In genomic region chr3:28721838-28722237, GRCm38 (mm10) we compare ENCODE assay signal across 14 mouse cellular contexts. TPM values are rescaled to one million over a fixed set of nuclear protein-coding genes. Genes with fewer than 3 reads are reported as not detected.
DNase-seq lines count a peak whose midpoint lies in the region; ATAC-seq and TF ChIP-seq lines count a peak whose summit lies in the region.
"Had no signal": no experiment of that assay in that cellular context is flagged by ENCODE, and none has a peak within 500 bp of the region (broad histone marks: within the 10 kb centered on the region; RNA-seq: fewer than 3 reads in every experiment).

No protein-coding gene starts in this region.

- H3K36me3 ChIP-seq in C2C12 (ENCODE audit: control insufficient read depth, insufficient read depth): no peaks in the 10 kb centered on the region
- no peaks in the 10 kb centered on the region for H3K36me3 ChIP-seq in kidney, embryonic 16.5 days (ENCODE audit: insufficient read depth, low read length)
- H3K36me3 ChIP-seq in lung, embryonic 15.5 days: no peaks in the 10 kb centered on the region
- H3K36me3 ChIP-seq: hindbrain, embryonic 12.5 days; midbrain, embryonic 10.5 days had no signal

- H3ac ChIP-seq in C2C12 (ENCODE audit: control insufficient read depth, insufficient read length, low read depth): no peak overlapping the region

- ATAC-seq in kidney, embryonic 16.5 days (ENCODE audit: low FRiP score, low TSS enrichment): peak; percentile 81
- ATAC-seq in lung, embryonic 15.5 days (ENCODE audit: borderline replicate concordance, extremely low read depth, low FRiP score, low TSS enrichment): no peak

- no peaks in the 10 kb centered on the region for H3K79me2 ChIP-seq in C2C12 (ENCODE audit: control insufficient read depth, insufficient read depth)

- WGBS in kidney, embryonic 16.5 days: 45% methylated on average over 7 of the region's 7 CpGs
- whole genome bisulfite sequencing in lung, embryonic 15.5 days: 45% methylated on average over 7 of the region's 7 CpGs

- H3K79me3 ChIP-seq in C2C12 (ENCODE audit: low read depth): no peaks in the 10 kb centered on the region

- peak overlapping the region; percentile 21 for H3K4me2 ChIP-seq in kidney, embryonic 16.5 days (replicated peaks; ENCODE audit: low read depth, low read length)
- no peak overlapping the region for H3K4me2 ChIP-seq in lung, embryonic 15.5 days
- H3K4me2 ChIP-seq: hindbrain, embryonic 12.5 days had no signal

- H3K9me3 ChIP-seq in kidney, embryonic 16.5 days (ENCODE audit: low read length): no peaks in the 10 kb centered on the region
- H3K9me3 ChIP-seq in lung, embryonic 15.5 days: no peaks in the 10 kb centered on the region
- H3K9me3 ChIP-seq: hindbrain, embryonic 12.5 days; midbrain, embryonic 10.5 days had no signal

- H3K4me1 ChIP-seq in kidney, embryonic 16.5 days (ENCODE audit: insufficient read depth, low read length): peaks cover 7% of the 10 kb centered on the region
- H3K4me1 ChIP-seq in lung, embryonic 15.5 days: peaks cover 12% of the 10 kb centered on the region
- H3K4me1 ChIP-seq: hindbrain, embryonic 12.5 days had no signal

- no peaks in the 10 kb centered on the region for H3K27me3 ChIP-seq in C2C12 (ENCODE audit: control insufficient read depth, insufficient read depth, insufficient read length)
- H3K27me3 ChIP-seq in kidney, embryonic 16.5 days (ENCODE audit: insufficient read depth, low read length): no peaks in the 10 kb centered on the region
- no peaks in the 10 kb centered on the region for H3K27me3 ChIP-seq in lung, embryonic 15.5 days
- H3K27me3 ChIP-seq: hindbrain, embryonic 12.5 days had no signal

- DNase-seq in adrenal gland, postnatal 36 days: peak; percentile 19 to 48
- DNase-seq in adrenal gland, adult 8-10 months: no peak
- DNase-seq in cerebellum, postnatal 14 days: no peak
- DNase-seq in spleen, postnatal 14 days (ENCODE audit: low spot score in 2 of 2): no peak
- no peak for DNase-seq in thymus, postnatal 14 days
- DNase-seq: cerebellum, postnatal 25 days; gastrocnemius, postnatal 10 days had no signal

- H3K4me3 ChIP-seq in C2C12 (ENCODE audit: insufficient read depth, poor library complexity, severe bottlenecking): no peak overlapping the region
- H3K4me3 ChIP-seq in kidney, embryonic 16.5 days (ENCODE audit: low read length): no peak overlapping the region
- no peak overlapping the region for H3K4me3 ChIP-seq in lung, embryonic 15.5 days
- H3K4me3 ChIP-seq: erythroblast, embryonic 14.5 days; hindbrain, embryonic 12.5 days; midbrain, embryonic 10.5 days had no signal

- TF ChIP-seq CTCF in C2C12 (IDR thresholded peaks at IDR 0.05; ENCODE audit: control insufficient read depth, insufficient read depth, insufficient read length): no peak

- H3K9ac ChIP-seq in kidney, embryonic 16.5 days (replicated peaks; ENCODE audit: low read length): no peak overlapping the region
- H3K9ac ChIP-seq in lung, embryonic 15.5 days: no peak overlapping the region
- H3K9ac ChIP-seq: hindbrain, embryonic 12.5 days had no signal

- peak overlapping the region; percentile 89 for H3K27ac ChIP-seq in kidney, embryonic 16.5 days (ENCODE audit: low read length)
- H3K27ac ChIP-seq in lung, embryonic 15.5 days: peak overlapping the region; percentile 26; the same call in 1 of the 2 replicates
- H3K27ac ChIP-seq: hindbrain, embryonic 12.5 days; midbrain, embryonic 10.5 days had no signal

TF ChIP-seq in C2C12, 6 proteins besides CTCF, POLR2A, EP300 and RAD21:
- TF ChIP-seq USF1 (IDR thresholded peaks at IDR 0.05; ENCODE audit: low read depth) (no peak), FOSL1 (IDR thresholded peaks at IDR 0.05; ENCODE audit: insufficient read depth, low read length, poor library complexity, severe bottlenecking) (no peak), MAX (IDR thresholded peaks at IDR 0.05) (peak; percentile 41), MYOG (IDR thresholded peaks at IDR 0.05; ENCODE audit: control insufficient read depth, extremely low read depth, insufficient read length) (no peak)

RNA-seq across cellular contexts. Expression of gene Slc2a2, which starts 24.1 kb away (rescaled TPM):
- total RNA-seq in adrenal gland, postnatal 36 days (2021): not detected
- under 1 TPM in 1 of 4 experiments, not detected in 3; 0.40 TPM for total RNA-seq in adrenal gland, adult 8-10 months (2022)
- polyA plus RNA-seq in C2C12 (2012; fragmentation: generic; extraction: Trizol): not detected
- polyA plus RNA-seq in kidney, embryonic 16.5 days (2015; fragmentation: Nextera tagmentation; extraction: Ambion mirVana): 26.3 and 28.6 TPM in 2 replicates
- 0.12 and 0.28 TPM in 2 replicates for polyA plus RNA-seq in lung, embryonic 15.5 days (2015; fragmentation: Nextera tagmentation; extraction: Ambion mirVana)
- total RNA-seq: neutrophil, adult 5-6 weeks had no signal
- polyA plus RNA-seq: midbrain, embryonic 10.5 days had no signal

RNA-seq across cellular contexts. Expression of gene Eif5a2, which starts 59.2 kb away (rescaled TPM):
- total RNA-seq in adrenal gland, postnatal 36 days (2021): 1 to 10 TPM; 1.3 to 1.9 TPM
- total RNA-seq in adrenal gland, adult 8-10 months (2022): 1 to 10 TPM; 1.7 to 3.6 (median 2.8) TPM
- 2.0 TPM for polyA plus RNA-seq in C2C12 (2012; fragmentation: generic; extraction: Trizol)
- polyA plus RNA-seq in kidney, embryonic 16.5 days (2015; fragmentation: Nextera tagmentation; extraction: Ambion mirVana): 8.4 and 8.6 TPM in 2 replicates
- polyA plus RNA-seq in lung, embryonic 15.5 days (2015; fragmentation: Nextera tagmentation; extraction: Ambion mirVana): 9.5 and 10.0 TPM in 2 replicates

Comparison
In these comparisons a context has a peak if more than half of its experiments do, and no peak if none do; other contexts are left out.
1. DNase-seq: peak in adrenal gland, postnatal 36 days (2 of 2); none in adrenal gland, adult 8-10 months (single experiment), cerebellum, postnatal 14 days (0 of 2), spleen, postnatal 14 days (0 of 2) and thymus, postnatal 14 days (single experiment).
2. RNA of gene Slc2a2, which starts 24.1 kb away (polyA plus RNA-seq): 26.3 to 28.6 TPM in kidney, embryonic 16.5 days; 0.12 to 0.28 TPM in lung, embryonic 15.5 days and not detected in C2C12 (single experiment); every median in the first group is over 10 times any median in the second.